Mouse (Mus musculus) MEL (cell line): ENCODE results near the gene Elf5.

Experiments used
- RCOR1 ChIP-seq: IDR thresholded peaks from 2 replicates; pipeline ENCODE4 v1.6.1; 2012; ENCODE audit warnings: low read depth, mild to moderate bottlenecking, inconsistent platforms, low read length, improper control_type of control experiment
- ZKSCAN1 ChIP-seq: IDR thresholded peaks from 2 replicates; pipeline ENCODE4 v1.6.1; 2012; ENCODE audit warnings: low read depth, mild to moderate bottlenecking, inconsistent platforms, low read length, improper control_type of control experiment, moderate library complexity

GRCm38 (mm10) chr2:103372541-103372940, 38.9 kb upstream of the Elf5 start:
- no peak for TF ChIP-seq ZKSCAN1
- no peak for TF ChIP-seq RCOR1
